Mouse (Mus musculus) neural tube, embryonic 14.5 days (tissue): ENCODE measurements around the gene Vwa5b1. TPM values are rescaled to one million over a fixed set of nuclear protein-coding genes. Genes with fewer than 3 reads are reported as not detected.
A peak's percentile ranks its signal among the peaks of the same experiment; 100 is the strongest.

ENCODE experiments used
- ATAC-seq: fragments of 200-750 bp; cut with Nextera tagmentation; 2 replicates; pipeline ENCODE4 v1.8.0; 2017; ENCODE audit warnings: low read depth, mild to moderate bottlenecking, moderate TSS enrichment, moderate library complexity
- H3K27ac ChIP-seq: fragments of 300-500 bp; sonication (generic); 2 replicates; pipeline ENCODE4 v1.5.1; 2014; ENCODE audit warnings: low read depth, mild to moderate bottlenecking, control low read depth, low read length, moderate library complexity, mixed read lengths
- H3K27me3 ChIP-seq: fragments of 300-500 bp; sonication (generic); 2 replicates; pipeline ENCODE4 v1.6.1; 2014; ENCODE audit warnings: low read length; ENCODE audit not compliant: control insufficient read depth, insufficient read depth
- H3K36me3 ChIP-seq: fragments of 300-500 bp; sonication (generic); 2 replicates; pipeline ENCODE4 v1.6.1; 2014; ENCODE audit warnings: low read length, mixed read lengths; ENCODE audit not compliant: control insufficient read depth, insufficient read depth
- H3K4me1 ChIP-seq: fragments of 300-500 bp; sonication (generic); 2 replicates; pipeline ENCODE4 v1.6.1; 2014; ENCODE audit warnings: low read length; ENCODE audit not compliant: control insufficient read depth, insufficient read depth
- H3K4me2 ChIP-seq: fragments of 300-500 bp; sonication (generic); 2 replicates; pipeline ENCODE4 v1.6.1; 2014; ENCODE audit warnings: mild to moderate bottlenecking, low read depth, low read length, control low read depth
- H3K4me3 ChIP-seq: fragments of 300-500 bp; sonication (generic); 2 replicates; pipeline ENCODE4 v1.5.1; 2014; ENCODE audit warnings: low read depth, low read length, control low read depth, mixed read lengths
- H3K9ac ChIP-seq: fragments of 300-500 bp; sonication (generic); replicated peaks from 2 replicates; pipeline ENCODE4 v1.6.1; 2014; ENCODE audit warnings: low read depth, mild to moderate bottlenecking, control low read depth, low read length, mixed read lengths
- H3K9me3 ChIP-seq: fragments of 300-500 bp; sonication (generic); 2 replicates; pipeline ENCODE4 v1.6.1; 2016; ENCODE audit warnings: low read length; ENCODE audit not compliant: control insufficient read depth
- WGBS: fragments of 180-500 bp; shearing (Covaris S2); extraction: QIAGEN DNeasy Blood & Tissue Kit; methylation state at CpG from one replicate; pipeline ENCODE4 v1.1.7; 2014; 5-methylcytosine and 5-hydroxymethylcytosine counted together
- polyA plus RNA-seq: library from polyadenylated mRNA; unstranded; fragments of >200 nt; fragmentation: Nextera tagmentation; extraction: Ambion mirVana; gene quantifications from 2 replicates; pipeline ENCODE4 v1.2.1, GENCODE M21; 2014

Gene Vwa5b1
- polyA plus RNA-seq, 1 experiment from 2014 or later, result 0.80 TPM

GRCm38 (mm10) chr4:138561986-138562385 is 73.7 kb downstream of the Vwa5b1 start:
- no peak overlapping the region for H3K9ac ChIP-seq
- no peak overlapping the region for H3K4me2 ChIP-seq
- no peaks in the 10 kb centered on the region for H3K27me3 ChIP-seq
- 7% methylated on average over 6 of the region's 8 CpGs for WGBS
- no peaks in the 10 kb centered on the region for H3K36me3 ChIP-seq
- no peaks in the 10 kb centered on the region for H3K4me1 ChIP-seq
- H3K27ac ChIP-seq, result no peak overlapping the region
- no peak overlapping the region for H3K4me3 ChIP-seq
- H3K9me3 ChIP-seq, result no peaks in the 10 kb centered on the region
- peak; percentile 82 for ATAC-seq

- Histone ChIP-seq H3K27ac (no peak overlapping the region), H3K27me3 (no peaks in the 10 kb centered on the region), H3K9me3 (no peaks in the 10 kb centered on the region), H3K4me1 (peaks cover 15% of the 10 kb centered on the region; the same call in 1 of the 2 replicates), H3K9ac (0 out of 2 replicates have a peak overlapping the region, but pooled peaks have one; percentile 25), H3K36me3 (no peaks in the 10 kb centered on the region), H3K4me3 (peak overlapping the region; percentile 18; the same call in 1 of the 2 replicates), H3K4me2 (peak overlapping the region; percentile 49)
- ATAC-seq, result peak; percentile 33; the same call in 1 of the 2 replicates
- 1% methylated on average over 19 of the region's 19 CpGs for WGBS
Observed at GRCm38 (mm10) chr4:138555531-138555930, 80.2 kb downstream of the Vwa5b1 start.

GRCm38 (mm10) chr4:138554934-138555333 is 80.8 kb downstream of the Vwa5b1 start:
- no peaks in the 10 kb centered on the region for H3K36me3 ChIP-seq
- H3K9ac ChIP-seq, result 0 out of 2 replicates have a peak overlapping the region, but pooled peaks have one; percentile 25
- no peak overlapping the region for H3K27ac ChIP-seq
- H3K4me3 ChIP-seq, result no peak overlapping the region
- WGBS, result 2% methylated on average over 14 of the region's 14 CpGs
- no peaks in the 10 kb centered on the region for H3K27me3 ChIP-seq
- peak overlapping the region; percentile 49 for H3K4me2 ChIP-seq
- ATAC-seq, result peak; percentile 72
- H3K4me1 ChIP-seq, result peaks cover 15% of the 10 kb centered on the region; the same call in 1 of the 2 replicates
- H3K9me3 ChIP-seq, result no peaks in the 10 kb centered on the region

DNA sequence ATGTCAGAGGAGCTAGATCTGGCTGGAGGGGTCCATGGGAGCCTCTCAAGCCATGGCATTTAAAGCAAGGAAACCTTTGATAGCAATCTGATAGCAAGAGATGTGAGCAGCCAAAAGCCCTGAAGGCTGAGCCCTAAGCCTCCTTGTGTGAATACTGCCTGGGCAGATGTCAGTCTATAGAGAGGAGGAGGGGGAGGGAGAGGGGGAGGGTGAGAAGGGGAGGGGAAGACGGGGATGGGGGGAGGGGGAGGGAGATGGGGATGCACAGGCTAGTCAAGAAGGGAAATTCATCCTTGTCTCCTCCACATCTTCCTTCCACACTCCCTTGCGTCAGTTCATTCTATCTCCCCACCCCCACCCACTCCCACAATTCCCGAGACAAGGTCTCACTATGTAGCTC is 81.4 kb downstream of the Vwa5b1 start:
- no peak for ATAC-seq
- Histone ChIP-seq H3K9me3 (no peaks in the 10 kb centered on the region), H3K9ac (no peak overlapping the region), H3K4me3 (no peak overlapping the region), H3K27ac (no peak overlapping the region), H3K4me2 (no peak overlapping the region), H3K36me3 (no peaks in the 10 kb centered on the region), H3K4me1 (peaks cover 15% of the 10 kb centered on the region; the same call in 1 of the 2 replicates), H3K27me3 (no peaks in the 10 kb centered on the region)
- WGBS, result 4% methylated on average over 3 of the region's 3 CpGs

DNA sequence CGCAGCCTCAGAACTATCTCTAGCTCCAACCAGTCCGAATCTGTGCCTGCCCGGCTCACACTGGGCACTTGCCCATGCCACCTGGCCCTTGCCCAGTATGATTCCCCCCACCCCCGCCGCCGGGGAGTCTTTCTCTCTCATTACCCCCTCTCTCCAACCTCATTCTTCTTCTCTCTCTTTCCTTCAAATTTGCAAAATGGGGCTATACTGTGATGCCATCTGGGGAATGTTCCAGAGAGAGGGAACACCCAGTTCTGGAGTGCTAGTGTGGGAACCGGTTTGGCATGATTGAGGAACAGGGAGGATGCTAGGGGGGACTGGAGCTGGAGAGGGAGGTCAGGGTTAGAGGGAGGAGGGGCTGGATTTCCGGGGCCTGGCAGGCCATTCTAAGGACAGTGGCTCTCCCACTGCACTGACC is 82.2 kb downstream of the Vwa5b1 start:
- Histone ChIP-seq H3K27me3 (no peaks in the 10 kb centered on the region), H3K4me1 (peaks cover 15% of the 10 kb centered on the region; the same call in 1 of the 2 replicates), H3K4me2 (no peak overlapping the region), H3K9ac (no peak overlapping the region), H3K4me3 (no peak overlapping the region), H3K27ac (no peak overlapping the region), H3K36me3 (no peaks in the 10 kb centered on the region), H3K9me3 (no peaks in the 10 kb centered on the region)
- ATAC-seq, result no peak
- 54% methylated on average over 8 of the region's 8 CpGs for whole genome bisulfite sequencing

- H3K27me3 ChIP-seq, result no peaks in the 10 kb centered on the region
- no peak overlapping the region for H3K9ac ChIP-seq
- no peak overlapping the region for H3K4me2 ChIP-seq
- no peaks in the 10 kb centered on the region for H3K36me3 ChIP-seq
- H3K4me1 ChIP-seq, result peaks cover 19% of the 10 kb centered on the region
- no peak for ATAC-seq
- WGBS, result 42% methylated on average over 1 of the region's 1 CpGs
- no peak overlapping the region for H3K27ac ChIP-seq
- no peaks in the 10 kb centered on the region for H3K9me3 ChIP-seq
- H3K4me3 ChIP-seq, result no peak overlapping the region
Observed at GRCm38 (mm10) chr4:138553116-138553515, 82.6 kb downstream of the Vwa5b1 start.

- Histone ChIP-seq H3K27me3 (no peaks in the 10 kb centered on the region), H3K4me3 (no peak overlapping the region), H3K36me3 (no peaks in the 10 kb centered on the region), H3K27ac (no peak overlapping the region), H3K4me2 (no peak overlapping the region), H3K9me3 (no peaks in the 10 kb centered on the region), H3K9ac (no peak overlapping the region), H3K4me1 (peaks cover 23% of the 10 kb centered on the region)
- ATAC-seq, result no peak
- 88% methylated on average over 5 of the region's 5 CpGs for WGBS
Observed at GRCm38 (mm10) chr4:138551601-138552000, 84.1 kb downstream of the Vwa5b1 start.

DNA sequence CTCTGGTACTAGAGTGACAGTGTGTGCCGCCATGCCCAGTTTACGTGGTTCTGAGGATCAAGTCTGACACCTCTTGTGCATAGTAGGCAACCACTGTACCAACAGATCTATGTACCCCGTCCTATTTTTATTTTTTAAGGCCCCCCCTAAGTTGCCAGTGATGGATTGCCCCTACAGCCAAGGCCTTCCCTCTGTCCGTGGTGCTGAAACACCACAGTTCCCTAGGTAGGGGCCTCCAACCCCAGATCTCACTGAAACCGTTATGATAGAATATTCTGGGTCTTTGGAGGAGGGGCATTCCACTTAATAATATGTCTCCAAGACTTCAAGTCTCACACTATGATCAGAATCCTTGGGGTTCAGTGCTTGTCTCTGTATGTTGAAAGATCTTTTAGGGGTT is 85.1 kb downstream of the Vwa5b1 start:
- Histone ChIP-seq H3K4me1 (peaks cover 18% of the 10 kb centered on the region), H3K36me3 (no peaks in the 10 kb centered on the region), H3K4me3 (no peak overlapping the region), H3K27me3 (no peaks in the 10 kb centered on the region), H3K4me2 (no peak overlapping the region), H3K9ac (no peak overlapping the region), H3K27ac (no peak overlapping the region), H3K9me3 (no peaks in the 10 kb centered on the region)
- WGBS, result 61% methylated on average over 5 of the region's 5 CpGs
- no peak for ATAC-seq

GRCm38 (mm10) chr4:138548960-138549359 is 86.7 kb downstream of the Vwa5b1 start:
- Histone ChIP-seq H3K4me1 (peaks cover 8% of the 10 kb centered on the region), H3K27me3 (no peaks in the 10 kb centered on the region), H3K9me3 (no peaks in the 10 kb centered on the region), H3K4me3 (no peak overlapping the region), H3K4me2 (no peak overlapping the region), H3K27ac (no peak overlapping the region), H3K36me3 (no peaks in the 10 kb centered on the region), H3K9ac (no peak overlapping the region)
- ATAC-seq, result no peak
- 57% methylated on average over 4 of the region's 4 CpGs for WGBS
